Mouse (Mus musculus): ENCODE data around the gene Cd36.

Gene Cd36

GRCm38 (mm10) chr5:17766006-17766677 lies 122.5 kb downstream of the Cd36 start:
- no peak for DNase-seq

DNA sequence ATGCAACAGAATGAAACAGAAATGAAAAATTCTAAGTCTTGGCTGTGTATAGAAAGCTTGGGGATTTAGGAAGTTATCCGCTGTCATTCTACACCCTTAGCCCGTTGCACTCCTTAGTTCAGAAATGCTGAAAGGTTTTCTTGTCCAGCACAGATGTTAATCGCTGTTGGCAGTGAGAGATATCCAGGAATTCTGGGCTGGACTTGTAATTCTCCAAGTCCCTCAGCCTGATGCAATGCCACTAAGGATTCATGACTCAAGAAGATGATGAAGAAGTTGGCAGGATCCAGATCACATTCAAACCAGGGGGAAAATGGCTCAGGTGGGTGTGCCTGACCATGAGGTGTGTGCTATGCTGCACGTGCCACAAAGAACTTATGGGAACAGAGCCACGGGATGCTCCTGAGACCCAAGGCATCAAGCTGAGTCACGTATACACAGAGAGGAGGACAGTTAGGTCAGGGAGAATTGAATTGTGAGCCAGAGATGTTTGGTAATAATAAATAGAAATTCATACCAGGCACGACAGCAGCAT lies 135.1 kb downstream of the Cd36 start:
- DNase-seq = no peak

- no peak for DNase-seq
Observed at GRCm38 (mm10) chr5:17748293-17748692, 140.3 kb downstream of the Cd36 start.

DNA sequence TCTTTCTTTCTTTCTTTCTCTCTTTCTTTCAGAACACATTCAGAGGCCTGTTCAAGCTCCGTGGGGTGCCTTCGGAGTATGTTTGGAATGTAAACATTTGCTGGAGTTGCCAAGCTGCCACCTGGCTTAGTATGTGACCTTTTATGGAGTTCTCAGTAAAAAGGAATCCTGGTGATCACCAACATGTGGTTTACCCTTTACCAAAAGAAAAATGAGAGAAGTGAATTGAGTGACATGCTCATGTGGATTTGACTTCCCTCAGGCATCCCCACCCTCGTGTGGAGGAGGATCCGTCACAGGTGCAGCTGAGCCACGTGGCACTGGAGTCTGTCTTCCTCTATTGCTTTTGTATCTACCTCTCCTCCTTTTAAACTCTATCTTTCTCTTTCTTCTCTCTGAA lies 141.5 kb downstream of the Cd36 start:
- no peak for DNase-seq

GRCm38 (mm10) chr5:17746520-17746919 lies 142.1 kb downstream of the Cd36 start:
- DNase-seq = no peak

DNA sequence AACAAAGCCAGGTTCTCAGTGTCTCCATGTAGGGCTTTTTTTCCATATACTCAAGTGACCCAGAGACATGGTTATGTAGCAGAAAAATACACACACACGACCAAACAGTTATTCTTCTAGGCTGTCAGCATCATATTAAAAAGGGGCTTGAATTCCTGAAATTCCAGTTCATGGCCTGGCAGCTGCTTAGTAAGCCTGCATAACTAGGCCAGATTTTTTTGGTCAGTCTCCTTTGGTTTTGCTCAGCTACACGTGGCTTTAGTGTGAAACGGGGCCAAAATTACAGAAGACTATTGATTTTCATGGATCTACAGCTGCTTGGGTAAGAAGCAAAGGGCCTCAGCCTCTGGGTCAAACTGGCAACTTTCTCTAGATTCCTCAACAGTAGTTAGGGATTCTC lies 148.8 kb downstream of the Cd36 start:
- no peak for DNase-seq
